Mouse (Mus musculus) c-Kit-positive CD71-positive TER-119-positive erythroid progenitor cells, embryonic 14.5 days (primary cell): ENCODE data around the gene Slc30a6.
"Not testable (repeated sequence)": the region's sequence is repeated elsewhere in the genome, so short reads cannot be mapped to it uniquely, and the experiment has no call there.

ENCODE experiments used
- DNase-seq: peaks from one replicate; pipeline ENCODE4 v3.0.0-alpha.2; 2013; ENCODE audit warnings: low spot score

Slc30a6 gene

GRCm38 (mm10) chr17:74449776-74450175, 54.4 kb downstream of the Slc30a6 start:
- no peak for DNase-seq

DNA sequence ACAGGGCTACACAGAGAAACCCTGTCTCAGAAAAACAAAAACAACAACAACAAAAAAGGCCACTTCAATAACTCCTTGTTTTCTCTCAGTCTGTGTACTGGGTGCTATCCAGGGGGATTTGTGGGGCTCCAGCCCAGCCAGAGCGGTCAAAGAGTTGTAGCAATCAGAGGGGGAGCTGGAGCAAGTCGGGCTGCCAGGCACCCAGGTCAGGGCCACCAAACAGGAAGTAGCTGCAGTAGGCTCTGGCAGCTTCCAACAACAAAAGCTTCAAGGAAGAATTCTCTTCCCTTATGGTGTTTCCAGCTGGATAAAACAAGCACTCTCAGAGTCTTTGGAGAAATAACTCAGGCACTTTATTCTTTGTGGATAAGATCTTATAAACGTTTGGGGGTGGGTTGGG, 58.5 kb downstream of the Slc30a6 start:
- DNase-seq: no peak

DNA sequence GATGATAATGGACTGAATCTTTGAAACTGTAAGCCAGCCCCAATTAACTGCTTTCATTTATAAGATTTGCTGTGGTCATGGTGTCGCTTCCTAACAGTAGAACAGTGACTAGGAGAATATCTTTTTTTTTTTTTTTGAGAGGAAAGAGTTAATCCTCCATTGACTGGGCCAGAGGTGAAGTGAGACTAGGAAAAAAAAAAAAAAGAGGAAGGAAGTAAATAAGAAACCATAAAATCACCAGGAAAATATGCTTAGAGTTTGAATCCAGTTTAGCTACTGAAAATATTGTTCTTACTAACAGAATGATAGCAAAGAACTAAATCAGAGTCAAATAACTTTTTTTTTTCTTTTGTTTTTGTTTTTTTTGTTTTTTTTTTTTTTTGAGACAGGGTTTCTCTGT, 59.3 kb downstream of the Slc30a6 start:
- DNase-seq: no peak

DNA sequence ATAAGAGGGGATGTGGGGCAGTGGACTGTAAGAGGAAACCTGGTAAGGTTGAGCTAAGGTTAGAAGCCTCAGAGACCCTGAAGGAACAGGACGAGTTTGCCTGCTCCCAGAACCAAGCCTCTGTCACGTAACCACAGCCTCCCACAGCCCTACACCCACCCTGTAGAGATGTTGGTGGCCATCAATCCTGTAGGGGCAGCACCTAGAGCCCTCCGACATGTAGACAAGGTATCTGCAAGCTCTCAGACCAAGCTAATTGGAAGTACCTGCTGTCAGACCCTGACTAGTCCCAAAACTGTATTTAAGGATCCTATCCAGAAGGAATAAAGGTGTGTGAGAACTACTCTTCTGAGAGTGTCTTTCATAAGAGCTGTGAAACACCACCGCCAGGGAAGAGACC, 60.0 kb downstream of the Slc30a6 start:
- DNase-seq: no peak

- DNase-seq: no peak
These were observed 61.4 kb downstream of the Slc30a6 start for GRCm38 (mm10) chr17:74456825-74457224.

DNA sequence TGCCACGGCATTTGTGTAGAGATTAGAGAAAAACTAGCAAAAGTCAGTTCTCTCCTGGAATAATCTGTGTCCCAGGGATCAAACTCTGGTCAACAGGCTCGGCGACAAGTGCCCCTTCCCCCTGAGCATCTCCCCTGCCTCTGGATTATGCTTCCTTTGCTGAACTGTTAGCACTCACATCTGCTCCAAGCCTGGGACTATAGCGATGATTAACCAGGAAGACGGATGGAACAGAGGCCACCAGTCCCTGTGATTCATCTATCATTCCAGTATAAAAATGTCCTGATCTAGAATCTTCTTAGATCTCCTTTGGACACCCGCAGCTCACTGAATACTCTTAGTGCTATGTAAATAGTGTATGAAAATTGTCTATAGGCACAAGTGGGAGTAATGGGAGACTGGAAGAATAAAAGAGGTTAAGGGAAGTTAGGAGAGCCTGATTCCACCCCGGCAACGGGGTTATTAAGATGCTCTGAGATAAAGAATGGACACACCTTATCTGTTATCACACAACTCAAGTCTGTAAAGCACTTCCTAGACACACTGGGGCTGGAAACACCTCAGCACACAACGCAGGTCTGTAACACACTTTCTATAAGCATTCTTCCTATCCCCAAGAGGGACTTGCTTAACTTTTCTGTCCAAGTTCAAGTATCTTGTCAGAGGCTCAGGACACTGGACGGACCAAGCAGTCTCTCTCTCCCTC, 62.7 kb downstream of the Slc30a6 start:
- no peak for DNase-seq

DNA sequence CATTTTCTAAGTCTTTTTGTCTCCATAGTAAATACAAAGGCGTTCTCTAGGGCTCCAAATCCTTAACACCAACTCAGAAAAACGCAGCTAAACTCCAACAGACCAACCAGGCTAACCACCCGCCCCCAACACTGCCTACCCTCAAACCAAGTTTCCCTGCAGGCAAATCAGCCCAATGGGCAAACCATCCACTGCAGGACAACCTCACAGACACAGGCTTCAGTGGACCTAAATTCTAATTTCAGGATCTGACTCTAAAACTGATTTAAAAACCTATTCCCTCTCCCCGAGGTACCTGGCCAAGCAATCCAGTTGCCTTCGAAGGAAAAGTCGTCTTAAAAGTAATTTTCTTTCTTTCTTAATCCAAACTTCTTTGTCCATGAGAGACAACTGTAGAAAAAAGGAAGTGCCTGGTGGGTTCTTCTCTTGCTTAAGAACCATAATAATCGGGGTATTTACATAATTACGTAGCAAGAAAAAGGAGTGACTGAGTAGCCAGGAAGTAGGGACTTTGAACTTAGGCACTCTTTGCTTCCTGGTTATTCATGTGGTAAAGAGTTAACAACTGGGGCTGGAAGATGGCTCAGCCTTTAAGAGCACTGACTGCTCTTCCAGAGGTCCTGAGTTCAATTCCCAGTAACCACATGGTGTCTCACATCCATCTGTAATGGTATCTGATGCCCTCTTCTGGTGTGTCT, 63.5 kb downstream of the Slc30a6 start, which contains the start of gene Nlrc4:
Gene Nlrc4 (minus strand): TSS at position 432 of the 698 bp plus-strand sequence.
- no peak for DNase-seq

DNA sequence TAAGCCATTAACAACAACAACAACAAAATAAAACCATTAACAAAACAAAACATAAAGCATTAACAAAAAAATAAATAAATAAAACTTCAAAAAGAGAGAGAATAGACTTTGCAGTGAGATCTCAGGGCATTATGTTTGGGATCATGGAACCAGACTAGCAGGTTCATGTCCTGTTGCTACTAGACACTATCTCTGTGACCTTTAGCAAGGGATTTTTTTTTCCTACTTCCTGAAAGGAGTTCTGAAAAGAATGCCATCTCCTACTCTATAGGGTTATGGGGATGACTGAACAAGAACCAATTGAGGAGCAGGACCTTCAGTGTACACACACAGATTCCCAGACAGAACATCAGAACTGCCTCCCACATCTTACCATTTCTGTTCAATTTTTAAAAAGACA, 68.1 kb downstream of the Slc30a6 start:
- no peak for DNase-seq

- not testable (repeated sequence) for DNase-seq
These were observed 72.6 kb downstream of the Slc30a6 start for GRCm38 (mm10) chr17:74467981-74468380.

- DNase-seq: not testable (repeated sequence)
These were observed 74.7 kb downstream of the Slc30a6 start for GRCm38 (mm10) chr17:74470133-74470532.
